Mouse (Mus musculus) lung, embryonic 15.5 days (tissue): ENCODE data around the gene Ipcef1. TPM values are rescaled to one million over a fixed set of nuclear protein-coding genes. Genes with fewer than 3 reads are reported as not detected.
"Not testable (repeated sequence)": the region's sequence is repeated elsewhere in the genome, so short reads cannot be mapped to it uniquely, and the experiment has no call there.

ENCODE experiments used
- ATAC-seq: fragments of 200-750 bp; cut with Nextera tagmentation; 2 replicates; pipeline ENCODE4 v1.8.0; 2017; ENCODE audit warnings: moderate number of reproducible peaks, borderline replicate concordance; ENCODE audit not compliant: low FRiP score, low TSS enrichment; ENCODE audit errors: extremely low read depth
- H3K27ac ChIP-seq: fragments of 300-500 bp; sonication (generic); 2 replicates; pipeline ENCODE4 v1.5.1; 2015; ENCODE audit warnings: moderate library complexity, mild to moderate bottlenecking, inconsistent platforms
- H3K27me3 ChIP-seq: fragments of 300-500 bp; sonication (generic); 2 replicates; pipeline ENCODE4 v1.6.1; 2015; ENCODE audit warnings: inconsistent platforms
- H3K36me3 ChIP-seq: fragments of 300-500 bp; sonication (generic); 2 replicates; pipeline ENCODE4 v1.6.1; 2015; ENCODE audit warnings: inconsistent platforms
- H3K4me1 ChIP-seq: fragments of 300-500 bp; sonication (generic); 2 replicates; pipeline ENCODE4 v1.6.1; 2015; ENCODE audit warnings: inconsistent platforms
- H3K4me2 ChIP-seq: fragments of 300-500 bp; sonication (generic); 2 replicates; pipeline ENCODE4 v1.6.1; 2015; ENCODE audit warnings: inconsistent platforms, mild to moderate bottlenecking, moderate library complexity
- H3K4me3 ChIP-seq: fragments of 300-500 bp; sonication (generic); 2 replicates; pipeline ENCODE4 v1.5.1; 2015; ENCODE audit warnings: mild to moderate bottlenecking, inconsistent platforms
- H3K9ac ChIP-seq: fragments of 300-500 bp; sonication (generic); 2 replicates; pipeline ENCODE4 v1.6.1; 2015; ENCODE audit warnings: inconsistent platforms
- H3K9me3 ChIP-seq: fragments of 300-500 bp; sonication (generic); 2 replicates; pipeline ENCODE4 v1.6.1; 2016; ENCODE audit warnings: inconsistent platforms
- WGBS: fragments of 180-500 bp; shearing (Covaris S2); methylation state at CpG from one replicate; pipeline ENCODE4 v1.1.7; 2015; 5-methylcytosine and 5-hydroxymethylcytosine counted together
- polyA plus RNA-seq: library from polyadenylated mRNA; unstranded; fragments of >200 nt; fragmentation: Nextera tagmentation; extraction: Ambion mirVana; gene quantifications from 2 replicates; pipeline ENCODE4 v1.2.1, GENCODE M21; 2015

The Ipcef1 gene
- polyA plus RNA-seq, 1 experiment from 2014 or later, result 0.30 TPM

- Histone ChIP-seq H3K9me3 (no peaks in the 10 kb centered on the region), H3K9ac (no peak overlapping the region), H3K27me3 (no peaks in the 10 kb centered on the region), H3K4me2 (no peak overlapping the region), H3K4me3 (no peak overlapping the region), H3K36me3 (no peaks in the 10 kb centered on the region), H3K27ac (no peak overlapping the region), H3K4me1 (no peaks in the 10 kb centered on the region)
- ATAC-seq, result no peak
- WGBS, result 83% methylated on average over 2 of the region's 2 CpGs
These were observed 18.8 kb downstream of the Ipcef1 start for GRCm38 (mm10) chr10:7033459-7033858.

- no peak for ATAC-seq
- H3K9ac ChIP-seq, result no peak overlapping the region
- H3K27me3 ChIP-seq, result no peaks in the 10 kb centered on the region
- no peak overlapping the region for H3K27ac ChIP-seq
- H3K9me3 ChIP-seq, result no peaks in the 10 kb centered on the region
- no peaks in the 10 kb centered on the region for H3K4me1 ChIP-seq
- H3K4me3 ChIP-seq, result no peak overlapping the region
- H3K36me3 ChIP-seq, result no peaks in the 10 kb centered on the region
- 74% methylated on average over 1 of the region's 1 CpGs for WGBS
- H3K4me2 ChIP-seq, result no peak overlapping the region
These were observed 27.2 kb downstream of the Ipcef1 start for GRCm38 (mm10) chr10:7025028-7025427.

GRCm38 (mm10) chr10:7020551-7020950 lies 31.7 kb downstream of the Ipcef1 start:
- Histone ChIP-seq H3K27ac (no peak overlapping the region), H3K9ac (no peak overlapping the region), H3K27me3 (no peaks in the 10 kb centered on the region), H3K9me3 (no peaks in the 10 kb centered on the region), H3K36me3 (no peaks in the 10 kb centered on the region), H3K4me1 (no peaks in the 10 kb centered on the region), H3K4me3 (no peak overlapping the region), H3K4me2 (no peak overlapping the region)
- WGBS, result 82% methylated on average over 9 of the region's 9 CpGs
- no peak for ATAC-seq

GRCm38 (mm10) chr10:7019781-7020386 lies 32.4 kb downstream of the Ipcef1 start:
- Histone ChIP-seq H3K4me3 (no peak overlapping the region), H3K4me2 (no peak overlapping the region), H3K9ac (no peak overlapping the region), H3K27me3 (no peaks in the 10 kb centered on the region), H3K36me3 (no peaks in the 10 kb centered on the region), H3K27ac (0 out of 2 replicates have a peak overlapping the region, but pooled peaks have one; percentile 24), H3K4me1 (no peaks in the 10 kb centered on the region), H3K9me3 (no peaks in the 10 kb centered on the region)
- 36% methylated on average over 7 of the region's 7 CpGs for WGBS
- peak; percentile 81 for ATAC-seq

- Histone ChIP-seq H3K27me3 (no peaks in the 10 kb centered on the region), H3K27ac (no peak overlapping the region), H3K9ac (no peak overlapping the region), H3K4me2 (no peak overlapping the region), H3K9me3 (no peaks in the 10 kb centered on the region), H3K4me3 (no peak overlapping the region), H3K36me3 (no peaks in the 10 kb centered on the region), H3K4me1 (no peaks in the 10 kb centered on the region)
- 35% methylated on average over 1 of the region's 1 CpGs for WGBS
- ATAC-seq, result no peak
These were observed 37.1 kb downstream of the Ipcef1 start for GRCm38 (mm10) chr10:7015199-7015598.

- Histone ChIP-seq H3K27ac (no peak overlapping the region), H3K36me3 (no peaks in the 10 kb centered on the region), H3K4me3 (no peak overlapping the region), H3K4me1 (no peaks in the 10 kb centered on the region), H3K9ac (no peak overlapping the region), H3K4me2 (no peak overlapping the region), H3K27me3 (no peaks in the 10 kb centered on the region), H3K9me3 (no peaks in the 10 kb centered on the region)
- no peak for ATAC-seq
- 72% methylated on average over 8 of the region's 8 CpGs for WGBS
These were observed 41.7 kb downstream of the Ipcef1 start for GRCm38 (mm10) chr10:7010543-7010942.

- no peaks in the 10 kb centered on the region for H3K27me3 ChIP-seq
- no peak overlapping the region for H3K4me2 ChIP-seq
- H3K36me3 ChIP-seq, result no peaks in the 10 kb centered on the region
- H3K9me3 ChIP-seq, result no peaks in the 10 kb centered on the region
- no peak overlapping the region for H3K9ac ChIP-seq
- 45% methylated on average over 5 of the region's 5 CpGs for WGBS
- H3K27ac ChIP-seq, result no peak overlapping the region
- H3K4me1 ChIP-seq, result no peaks in the 10 kb centered on the region
- no peak overlapping the region for H3K4me3 ChIP-seq
- no peak for ATAC-seq
These were observed 47.2 kb downstream of the Ipcef1 start for GRCm38 (mm10) chr10:7004980-7005538.

GRCm38 (mm10) chr10:7003898-7004297 lies 48.4 kb downstream of the Ipcef1 start:
- H3K4me1 ChIP-seq, H3K4me3 ChIP-seq, H3K9ac ChIP-seq, H3K36me3 ChIP-seq, H3K27me3 ChIP-seq, H3K27ac ChIP-seq, ATAC-seq, H3K4me2 ChIP-seq, H3K9me3 ChIP-seq: not testable (repeated sequence)

GRCm38 (mm10) chr10:6999355-6999754 lies 52.9 kb downstream of the Ipcef1 start:
- 76% methylated on average over 3 of the region's 3 CpGs for WGBS
- no peak overlapping the region for H3K4me3 ChIP-seq
- H3K27ac ChIP-seq, result no peak overlapping the region
- ATAC-seq, result no peak
- H3K9me3 ChIP-seq, result no peaks in the 10 kb centered on the region
- H3K4me1 ChIP-seq, result no peaks in the 10 kb centered on the region
- no peak overlapping the region for H3K4me2 ChIP-seq
- no peaks in the 10 kb centered on the region for H3K27me3 ChIP-seq
- no peak overlapping the region for H3K9ac ChIP-seq
- no peaks in the 10 kb centered on the region for H3K36me3 ChIP-seq

GRCm38 (mm10) chr10:6998576-6999250 lies 53.6 kb downstream of the Ipcef1 start:
- no peaks in the 10 kb centered on the region for H3K9me3 ChIP-seq
- H3K27me3 ChIP-seq, result no peaks in the 10 kb centered on the region
- no peak overlapping the region for H3K9ac ChIP-seq
- no peaks in the 10 kb centered on the region for H3K36me3 ChIP-seq
- no peaks in the 10 kb centered on the region for H3K4me1 ChIP-seq
- H3K27ac ChIP-seq, result no peak overlapping the region
- 80% methylated on average over 4 of the region's 4 CpGs for WGBS
- ATAC-seq, result no peak
- H3K4me3 ChIP-seq, result no peak overlapping the region
- H3K4me2 ChIP-seq, result no peak overlapping the region

GRCm38 (mm10) chr10:6996895-6997294 lies 55.4 kb downstream of the Ipcef1 start:
- H3K4me2 ChIP-seq, result no peak overlapping the region
- H3K9me3 ChIP-seq, result no peaks in the 10 kb centered on the region
- no peaks in the 10 kb centered on the region for H3K27me3 ChIP-seq
- no peak overlapping the region for H3K4me3 ChIP-seq
- H3K36me3 ChIP-seq, result no peaks in the 10 kb centered on the region
- H3K9ac ChIP-seq, result no peak overlapping the region
- no peak for ATAC-seq
- no peak overlapping the region for H3K27ac ChIP-seq
- H3K4me1 ChIP-seq, result no peaks in the 10 kb centered on the region
- WGBS, result 59% methylated on average over 3 of the region's 3 CpGs

GRCm38 (mm10) chr10:6988555-6988954 lies 63.7 kb downstream of the Ipcef1 start:
- H3K4me3 ChIP-seq, result no peak overlapping the region
- 59% methylated on average over 1 of the region's 1 CpGs for WGBS
- H3K4me1 ChIP-seq, result no peaks in the 10 kb centered on the region
- no peak overlapping the region for H3K27ac ChIP-seq
- no peaks in the 10 kb centered on the region for H3K9me3 ChIP-seq
- ATAC-seq, result no peak
- H3K27me3 ChIP-seq, result no peaks in the 10 kb centered on the region
- H3K36me3 ChIP-seq, result no peaks in the 10 kb centered on the region
- H3K9ac ChIP-seq, result no peak overlapping the region
- no peak overlapping the region for H3K4me2 ChIP-seq
